Mouse (Mus musculus) cerebellum, adult 11-12 months (tissue): ENCODE data around the gene Rassf8.

ENCODE experiments used
- DNase-seq: peaks from one replicate; pipeline ENCODE4 v3.0.0; 2022

Rassf8 gene

GRCm38 (mm10) chr6:145823588-145824234 is 77.2 kb downstream of the Rassf8 start:
- no peak for DNase-seq

- DNase-seq: no peak
Measured at GRCm38 (mm10) chr6:145826305-145826704, 79.8 kb downstream of the Rassf8 start.

DNA sequence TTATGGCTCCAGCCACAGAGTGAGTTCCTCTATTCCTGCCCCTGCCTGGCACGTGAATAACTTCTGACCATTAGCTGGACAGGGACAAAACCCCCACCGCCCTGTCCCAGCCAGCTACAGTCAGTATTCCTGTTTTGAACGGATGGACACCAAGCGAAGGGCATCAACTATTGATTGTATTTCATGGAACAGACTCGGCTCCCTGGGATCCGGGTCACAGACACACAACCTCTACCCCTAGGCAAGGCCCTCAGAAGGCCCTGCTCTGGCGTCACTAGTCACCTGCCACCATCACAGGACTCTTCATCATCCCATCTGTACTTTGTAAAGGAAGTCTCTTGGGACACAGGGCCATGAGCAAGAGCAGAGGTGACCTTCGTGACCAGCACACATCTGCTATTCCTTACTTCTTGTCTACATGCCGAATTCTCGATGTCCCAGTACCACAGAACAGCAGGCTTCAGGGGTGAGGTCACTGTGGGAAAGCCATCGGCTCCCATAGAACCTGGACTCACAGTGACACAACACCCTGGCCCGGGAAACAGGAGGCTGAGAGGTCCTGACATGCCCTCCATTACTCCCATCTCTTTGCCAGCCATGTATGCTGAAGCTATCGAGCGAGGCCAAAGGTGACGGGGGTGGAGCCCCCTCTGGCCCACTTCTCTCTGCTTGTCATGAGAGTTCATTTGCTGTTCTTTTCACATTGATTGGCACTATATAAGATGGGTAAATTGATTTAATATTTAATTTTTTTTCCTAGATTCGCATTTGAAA is 82.7 kb downstream of the Rassf8 start:
- no peak for DNase-seq

- DNase-seq: peak; percentile 74
Measured at GRCm38 (mm10) chr6:145830117-145830516, 83.6 kb downstream of the Rassf8 start.

GRCm38 (mm10) chr6:145830617-145831016 is 84.1 kb downstream of the Rassf8 start:
- DNase-seq: no peak

DNA sequence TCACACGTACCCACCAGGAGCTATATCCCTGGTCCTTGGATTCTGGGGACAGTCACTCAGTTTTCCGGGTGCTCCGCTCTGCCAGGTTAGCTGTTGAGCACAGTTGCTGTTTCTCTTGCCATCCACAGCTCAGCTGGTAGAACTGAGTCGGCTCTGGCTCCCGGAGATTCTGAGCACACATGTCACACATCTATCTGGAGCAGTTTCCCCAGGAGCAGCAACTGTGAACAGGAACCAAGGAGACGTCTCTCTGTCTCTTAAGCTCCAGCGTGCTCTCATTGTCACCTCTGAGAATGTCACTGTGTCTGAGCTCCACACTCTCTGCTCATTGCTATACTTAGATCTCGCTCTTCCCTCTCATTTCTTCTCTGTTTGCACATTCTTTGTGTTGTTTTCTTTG is 86.4 kb downstream of the Rassf8 start:
- DNase-seq: no peak

GRCm38 (mm10) chr6:145835359-145835758 is 88.8 kb downstream of the Rassf8 start:
- no peak for DNase-seq

DNA sequence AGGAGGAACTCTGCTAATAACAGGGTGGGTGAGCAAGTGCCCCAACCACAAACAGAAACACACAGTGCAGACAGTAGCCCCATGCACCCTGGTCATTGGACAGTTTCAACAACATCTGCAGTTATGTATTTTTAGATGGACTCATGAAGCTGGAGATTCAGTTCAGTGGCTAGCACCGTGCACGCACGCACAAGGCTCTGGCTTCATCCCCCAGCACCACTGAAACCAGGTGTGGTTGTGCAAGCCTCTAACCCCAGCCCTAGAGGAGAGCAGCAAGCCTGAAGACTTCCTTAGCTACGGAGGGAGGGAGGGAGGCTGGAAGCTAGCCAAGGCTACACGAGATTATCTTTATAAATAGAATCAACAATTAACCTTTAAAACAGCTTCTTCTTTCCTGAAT is 99.1 kb downstream of the Rassf8 start:
- no peak for DNase-seq

DNA sequence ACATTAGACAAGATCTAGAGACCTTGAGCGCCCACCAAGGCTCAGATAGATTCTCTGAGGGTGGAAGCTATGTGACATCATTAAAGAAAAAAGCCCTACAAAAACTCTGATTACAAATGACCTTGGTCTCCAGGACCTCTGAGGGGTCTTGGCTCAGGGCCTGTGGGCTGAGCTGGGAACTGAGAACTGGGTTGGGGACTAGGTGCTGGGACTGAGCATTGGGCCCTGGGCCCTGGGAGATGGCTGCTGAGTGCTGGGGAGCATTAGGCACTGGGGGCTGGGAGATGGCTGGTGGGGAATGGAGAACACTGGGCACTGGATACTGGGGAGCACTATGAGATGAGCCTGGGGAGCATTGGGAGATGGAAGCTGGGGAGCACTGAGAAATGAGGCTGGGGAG is 99.5 kb downstream of the Rassf8 start:
- DNase-seq: no peak

DNA sequence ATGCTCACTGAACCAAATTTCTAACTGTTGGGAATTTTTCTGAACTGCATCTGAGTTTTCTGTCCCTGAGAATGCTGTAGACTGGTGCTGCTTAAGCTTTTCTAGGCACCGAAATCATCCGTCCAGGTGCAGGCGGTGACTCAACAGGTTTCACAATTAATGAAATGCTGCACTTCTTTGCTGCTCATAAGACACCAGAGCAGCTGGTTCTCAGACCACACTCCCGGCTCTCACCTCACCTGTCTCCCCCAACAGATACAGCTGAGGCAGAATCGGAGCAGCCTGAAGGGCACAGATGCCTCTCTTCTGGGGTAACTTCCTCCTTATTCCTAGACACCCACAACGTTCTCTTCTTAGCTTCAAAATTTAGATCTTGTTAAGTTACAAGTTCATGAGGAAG is 100.4 kb downstream of the Rassf8 start:
- no peak for DNase-seq

DNA sequence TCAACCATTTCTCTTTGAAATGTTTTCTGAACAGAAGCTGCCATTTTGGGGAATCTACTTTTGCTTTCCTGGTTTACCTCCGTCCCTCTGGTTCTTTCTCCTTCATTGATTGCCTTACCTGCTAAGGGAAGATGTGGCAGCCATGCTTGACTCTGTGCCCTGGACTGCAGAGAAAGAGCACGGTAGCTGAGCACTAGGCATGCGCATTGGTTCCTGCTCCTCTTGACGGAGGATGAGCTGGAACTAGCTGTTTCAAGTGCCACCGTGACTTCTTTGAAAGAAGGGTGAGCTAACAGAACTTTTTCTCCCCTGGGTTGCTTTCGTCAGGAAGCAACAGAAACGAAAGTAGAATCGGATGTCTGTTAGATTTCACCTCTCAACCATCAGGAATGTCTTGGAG is 101.1 kb downstream of the Rassf8 start:
- no peak for DNase-seq

- peak; percentile 77 for DNase-seq
Measured at GRCm38 (mm10) chr6:145850789-145851188, 104.2 kb downstream of the Rassf8 start.

GRCm38 (mm10) chr6:145851956-145852355 is 105.4 kb downstream of the Rassf8 start:
- no peak for DNase-seq

DNA sequence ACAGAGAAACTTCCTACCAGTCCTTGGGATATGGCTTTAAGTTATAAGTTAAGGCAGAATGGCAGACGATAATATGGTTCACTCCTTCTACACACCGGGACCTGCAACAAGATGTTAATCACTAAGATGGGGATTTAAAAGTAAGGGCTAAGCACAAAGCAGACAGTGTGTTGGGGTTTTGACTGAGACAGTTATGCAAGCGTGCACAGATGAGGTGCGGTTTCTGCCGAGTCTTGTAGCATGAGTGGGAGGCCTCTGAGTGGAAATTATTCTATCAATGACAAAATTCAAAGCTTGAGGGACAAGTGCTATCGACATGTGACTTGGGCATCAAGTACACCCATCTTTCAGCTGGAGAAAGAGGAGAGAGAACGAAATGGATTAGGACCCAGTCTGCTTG is 106.2 kb downstream of the Rassf8 start:
- no peak for DNase-seq

DNA sequence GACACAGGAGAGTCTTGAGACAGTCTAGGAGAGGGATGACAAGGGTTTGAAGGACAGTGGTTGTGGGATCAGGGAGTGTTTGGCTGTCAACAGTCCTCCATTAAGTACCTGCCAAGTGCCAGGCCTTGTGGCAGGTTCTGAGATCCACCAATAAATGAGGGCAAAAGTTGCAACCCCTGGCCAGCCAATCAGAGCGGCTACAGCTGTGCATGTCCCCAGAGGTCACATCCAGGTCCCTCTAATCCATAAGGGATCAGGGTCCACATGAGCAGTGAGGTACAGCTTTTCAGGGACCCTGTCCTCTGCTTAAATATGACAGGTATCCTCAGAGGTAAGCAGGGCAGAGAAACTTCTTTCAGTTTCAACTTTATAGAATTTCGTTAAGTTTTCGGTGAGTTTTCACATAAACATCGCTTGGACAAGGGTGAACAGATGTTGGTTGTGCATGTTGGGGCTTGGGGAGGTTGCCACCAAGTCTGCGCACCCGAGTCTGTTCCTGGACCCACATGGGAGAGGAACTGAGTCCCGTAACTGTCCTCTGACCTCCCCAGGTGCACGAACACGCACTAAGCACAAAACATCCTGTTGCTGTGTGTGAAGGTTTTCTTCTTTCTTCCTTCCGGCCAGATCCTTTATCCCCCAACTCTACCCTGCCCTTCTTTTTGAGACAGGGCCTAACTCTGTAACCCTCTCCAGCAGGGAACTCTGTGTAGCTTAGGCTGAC is 107.0 kb downstream of the Rassf8 start:
- DNase-seq: no peak

GRCm38 (mm10) chr6:145854756-145855155 is 108.2 kb downstream of the Rassf8 start:
- peak; percentile 52 for DNase-seq

GRCm38 (mm10) chr6:145855720-145856551 is 109.4 kb downstream of the Rassf8 start:
- peak; percentile 99 for DNase-seq

GRCm38 (mm10) chr6:145857428-145857827 is 110.9 kb downstream of the Rassf8 start:
- no peak for DNase-seq

DNA sequence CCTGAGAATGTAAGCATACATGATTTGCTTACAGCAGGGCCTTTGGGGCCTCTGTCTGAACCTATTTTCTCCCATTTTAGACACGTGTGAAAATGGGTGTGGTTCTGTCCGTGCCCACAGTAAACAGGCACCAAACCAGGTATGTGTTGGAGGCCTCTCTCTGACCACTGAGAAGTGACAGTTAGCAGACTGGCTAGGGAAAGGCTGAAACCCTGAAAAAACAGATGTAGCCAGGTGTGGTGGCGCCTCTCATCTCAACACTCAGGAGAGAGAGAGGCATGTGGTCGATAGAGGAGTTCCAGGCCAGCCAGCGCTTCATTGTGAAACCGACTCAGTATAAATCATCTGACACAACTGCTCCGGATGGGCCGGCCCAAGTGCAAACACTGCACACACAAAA is 111.9 kb downstream of the Rassf8 start:
- DNase-seq: no peak

DNA sequence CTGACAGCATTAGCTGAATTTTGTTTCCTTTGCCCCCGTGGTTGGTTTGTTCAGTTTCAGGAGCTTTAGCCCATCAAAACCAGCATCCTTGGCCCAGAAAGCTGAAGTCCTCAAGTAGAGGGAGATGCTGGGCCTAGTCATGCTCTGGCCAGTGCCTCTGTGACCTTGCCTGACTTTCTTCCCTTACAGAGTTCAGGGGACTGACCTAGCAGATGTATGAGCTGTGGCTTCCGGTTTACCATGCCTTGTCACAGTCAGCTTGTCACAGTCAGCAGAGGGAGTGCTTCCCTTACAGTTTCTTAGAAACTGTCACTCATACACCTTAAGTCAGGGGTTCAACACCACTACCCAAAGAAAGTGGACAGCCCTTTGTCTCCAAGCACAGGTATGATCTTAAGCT is 113.8 kb downstream of the Rassf8 start:
- DNase-seq: no peak

DNA sequence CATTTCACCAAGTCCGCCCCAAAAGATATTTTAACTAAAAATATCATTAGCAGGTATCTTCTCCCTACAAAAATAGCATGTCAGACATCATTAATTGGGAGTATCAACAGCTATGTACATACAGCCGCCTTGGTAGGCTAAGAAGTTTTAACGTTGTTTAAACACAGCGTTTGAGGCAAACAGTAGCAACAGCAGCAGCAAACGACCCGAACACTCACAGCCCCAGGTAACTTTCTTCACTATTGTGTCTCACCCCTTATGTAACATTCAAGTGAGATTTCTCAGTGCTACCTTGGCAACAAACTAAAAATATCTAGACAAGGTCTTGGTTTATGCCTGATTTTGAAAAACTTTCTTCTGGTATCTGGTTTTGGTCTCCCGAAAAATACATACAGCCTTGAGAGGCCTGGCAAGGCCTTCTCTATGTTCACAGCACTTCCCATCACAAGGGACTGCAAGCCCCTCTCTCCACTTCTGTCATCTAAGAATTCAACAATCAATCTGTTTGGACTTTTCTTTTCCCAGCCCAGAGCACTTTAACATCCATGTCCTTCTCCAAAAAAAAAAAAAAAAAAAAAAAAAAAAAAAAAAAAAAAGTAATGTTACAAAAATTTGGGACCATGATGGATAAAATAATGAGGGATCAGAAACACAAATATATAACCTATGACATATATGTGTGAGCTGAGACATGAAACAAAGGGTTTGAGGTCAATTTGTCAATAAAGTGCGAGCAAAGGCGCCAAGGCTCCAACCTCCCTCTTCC is 115.1 kb downstream of the Rassf8 start:
- DNase-seq: no peak

GRCm38 (mm10) chr6:145862321-145862720 is 115.8 kb downstream of the Rassf8 start:
- peak; percentile 17 for DNase-seq
